Mouse (Mus musculus): ENCODE results near the gene 4930524B15Rik. TPM values are rescaled to one million over a fixed set of nuclear protein-coding genes. Genes with fewer than 3 reads are reported as not detected.
"Not testable (repeated sequence)": the region's sequence is repeated elsewhere in the genome, so short reads cannot be mapped to it uniquely, and the experiment has no call there.

4930524B15Rik gene
- polyA plus RNA-seq, 1 experiment: not detected

DNA sequence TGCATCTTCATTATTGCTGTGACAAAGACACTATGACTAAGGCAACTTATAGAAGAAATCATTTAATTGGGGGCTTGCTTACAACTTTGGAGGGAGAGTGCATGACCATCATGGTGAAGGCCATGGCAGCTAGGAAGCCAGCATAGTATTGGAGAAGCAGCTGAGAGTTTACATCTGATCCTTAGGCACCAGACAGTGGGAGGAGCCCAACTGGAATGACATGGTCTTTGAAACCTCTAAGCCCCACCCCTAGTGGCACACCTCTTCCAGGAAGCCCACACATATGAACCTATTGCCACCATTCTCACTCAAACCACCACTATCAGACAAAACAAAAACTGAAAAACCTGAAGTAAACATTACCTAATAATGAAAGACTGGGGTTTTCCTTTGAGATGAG is 5.3 kb upstream of the 4930524B15Rik start:
- Histone ChIP-seq H3K79me3 (ENCODE audit: low read depth) (no peaks in the 10 kb centered on the region), H3K4me3 (ENCODE audit: insufficient read depth, poor library complexity, severe bottlenecking) (no peak overlapping the region), H3K27me3 (ENCODE audit: control insufficient read depth, insufficient read depth, insufficient read length) (no peaks in the 10 kb centered on the region), H3ac (ENCODE audit: control insufficient read depth, insufficient read length, low read depth) (no peak overlapping the region), H3K79me2 (ENCODE audit: control insufficient read depth, insufficient read depth) (no peaks in the 10 kb centered on the region), H3K36me3 (ENCODE audit: control insufficient read depth, insufficient read depth) (no peaks in the 10 kb centered on the region)
- TF ChIP-seq FOSL1 (IDR thresholded peaks at IDR 0.05; ENCODE audit: insufficient read depth, low read length, poor library complexity, severe bottlenecking): no peak
- TF ChIP-seq CTCF (IDR thresholded peaks at IDR 0.05; ENCODE audit: control insufficient read depth, insufficient read depth, insufficient read length): no peak
- TF ChIP-seq MYOD1 (IDR thresholded peaks at IDR 0.05; ENCODE audit: control insufficient read depth, insufficient read length, low read depth): no peak
- no peak for TF ChIP-seq USF1 (IDR thresholded peaks at IDR 0.05; ENCODE audit: low read depth)
- no peak for TF ChIP-seq CEBPB (IDR thresholded peaks at IDR 0.05; ENCODE audit: low read depth)
- TF ChIP-seq MYOG (IDR thresholded peaks at IDR 0.05; ENCODE audit: control insufficient read depth, extremely low read depth, insufficient read length): no peak
- TF ChIP-seq MAX (IDR thresholded peaks at IDR 0.05): no peak

DNA sequence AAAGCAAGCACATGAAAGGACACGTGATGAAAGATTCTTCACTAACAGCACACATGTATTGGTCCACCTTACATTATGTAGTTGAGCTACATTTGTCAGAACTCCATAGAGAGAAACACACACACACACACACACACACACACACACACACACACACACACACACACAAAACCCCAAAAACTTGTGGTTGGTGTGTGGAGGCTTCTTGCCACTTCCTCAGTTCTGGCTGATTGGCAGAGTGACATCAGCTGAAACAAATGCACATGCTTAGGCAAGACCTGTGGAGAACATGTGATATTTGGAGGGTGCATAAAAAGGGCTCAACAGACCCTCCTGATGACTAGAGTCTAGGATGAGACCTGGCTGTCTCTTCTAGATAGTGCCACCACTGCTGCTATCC is 1.4 kb upstream of the 4930524B15Rik start:
- Histone ChIP-seq H3K27me3 (ENCODE audit: control insufficient read depth, insufficient read depth, insufficient read length) (no peaks in the 10 kb centered on the region), H3K4me3 (ENCODE audit: insufficient read depth, poor library complexity, severe bottlenecking) (no peak overlapping the region), H3ac (ENCODE audit: control insufficient read depth, insufficient read length, low read depth) (no peak overlapping the region), H3K36me3 (ENCODE audit: control insufficient read depth, insufficient read depth) (no peaks in the 10 kb centered on the region), H3K79me2 (ENCODE audit: control insufficient read depth, insufficient read depth) (no peaks in the 10 kb centered on the region), H3K79me3 (ENCODE audit: low read depth) (no peaks in the 10 kb centered on the region)
- TF ChIP-seq CEBPB (IDR thresholded peaks at IDR 0.05; ENCODE audit: low read depth) (no peak), USF1 (IDR thresholded peaks at IDR 0.05; ENCODE audit: low read depth) (no peak), MYOG (IDR thresholded peaks at IDR 0.05; ENCODE audit: control insufficient read depth, extremely low read depth, insufficient read length) (no peak), FOSL1 (IDR thresholded peaks at IDR 0.05; ENCODE audit: insufficient read depth, low read length, poor library complexity, severe bottlenecking) (no peak), MAX (IDR thresholded peaks at IDR 0.05) (no peak), MYOD1 (IDR thresholded peaks at IDR 0.05; ENCODE audit: control insufficient read depth, insufficient read length, low read depth) (no peak), CTCF (IDR thresholded peaks at IDR 0.05; ENCODE audit: control insufficient read depth, insufficient read depth, insufficient read length) (no peak)

DNA sequence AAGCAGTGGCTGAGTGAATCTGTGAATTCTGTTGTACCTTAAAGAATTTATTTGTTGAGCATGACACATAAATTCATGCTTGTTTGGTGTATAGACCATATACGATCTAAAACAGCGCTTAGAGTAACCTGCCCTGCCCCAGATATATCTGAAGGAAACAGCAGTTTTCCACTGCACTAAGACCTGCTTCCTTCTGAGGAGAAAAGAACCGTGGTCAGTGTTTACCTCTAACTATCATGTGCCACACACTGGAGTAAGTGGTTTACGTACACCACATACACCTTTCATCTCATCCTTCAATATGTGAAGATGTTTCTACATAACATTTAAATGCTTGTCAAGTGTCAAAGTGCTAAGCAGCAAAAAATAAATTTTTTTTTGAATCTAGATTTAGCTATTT is 8.7 kb downstream of the 4930524B15Rik start:
- TF ChIP-seq MYOD1 (IDR thresholded peaks at IDR 0.05; ENCODE audit: control insufficient read depth, insufficient read length, low read depth): no peak
- TF ChIP-seq CTCF (IDR thresholded peaks at IDR 0.05; ENCODE audit: control insufficient read depth, insufficient read depth, insufficient read length): no peak
- no peak for TF ChIP-seq FOSL1 (IDR thresholded peaks at IDR 0.05; ENCODE audit: insufficient read depth, low read length, poor library complexity, severe bottlenecking)
- TF ChIP-seq MYOG (IDR thresholded peaks at IDR 0.05; ENCODE audit: control insufficient read depth, extremely low read depth, insufficient read length): no peak
- no peak for TF ChIP-seq MAX (IDR thresholded peaks at IDR 0.05)
- no peak for TF ChIP-seq CEBPB (IDR thresholded peaks at IDR 0.05; ENCODE audit: low read depth)
- TF ChIP-seq USF1 (IDR thresholded peaks at IDR 0.05; ENCODE audit: low read depth): no peak
- H3K27me3 ChIP-seq (ENCODE audit: control insufficient read depth, insufficient read depth, insufficient read length): no peaks in the 10 kb centered on the region
- H3K36me3 ChIP-seq (ENCODE audit: control insufficient read depth, insufficient read depth): no peaks in the 10 kb centered on the region
- no peaks in the 10 kb centered on the region for H3K79me2 ChIP-seq (ENCODE audit: control insufficient read depth, insufficient read depth)
- H3K79me3 ChIP-seq (ENCODE audit: low read depth): no peaks in the 10 kb centered on the region
- no peak overlapping the region for H3ac ChIP-seq (ENCODE audit: control insufficient read depth, insufficient read length, low read depth)
- no peak overlapping the region for H3K4me3 ChIP-seq (ENCODE audit: insufficient read depth, poor library complexity, severe bottlenecking)

DNA sequence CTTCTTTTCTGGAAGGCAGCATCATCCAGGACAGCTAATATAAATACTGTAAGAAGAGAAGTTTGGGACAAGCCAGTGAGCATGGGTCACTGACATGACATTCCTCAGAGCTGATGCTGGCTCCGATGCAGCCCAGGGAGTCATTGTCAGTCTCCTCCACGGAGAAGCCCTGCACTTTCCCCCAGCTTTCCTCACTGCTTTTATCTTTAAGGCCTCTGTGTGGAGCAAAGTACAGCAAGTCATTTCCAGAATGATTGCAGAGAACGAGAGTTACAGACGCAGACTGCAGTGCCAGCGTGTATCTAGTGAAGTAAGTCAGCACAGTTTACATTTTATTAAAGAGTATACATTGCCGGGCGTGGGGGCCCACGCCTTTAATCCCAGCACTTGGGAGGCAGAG is 9.4 kb downstream of the 4930524B15Rik start:
- H3K36me3 ChIP-seq (ENCODE audit: control insufficient read depth, insufficient read depth): no peaks in the 10 kb centered on the region
- H3K4me3 ChIP-seq (ENCODE audit: insufficient read depth, poor library complexity, severe bottlenecking): no peak overlapping the region
- no peak overlapping the region for H3ac ChIP-seq (ENCODE audit: control insufficient read depth, insufficient read length, low read depth)
- TF ChIP-seq CTCF (IDR thresholded peaks at IDR 0.05; ENCODE audit: control insufficient read depth, insufficient read depth, insufficient read length): no peak
- TF ChIP-seq CEBPB (IDR thresholded peaks at IDR 0.05; ENCODE audit: low read depth): no peak
- no peak for TF ChIP-seq FOSL1 (IDR thresholded peaks at IDR 0.05; ENCODE audit: insufficient read depth, low read length, poor library complexity, severe bottlenecking)
- no peak for TF ChIP-seq MAX (IDR thresholded peaks at IDR 0.05)
- TF ChIP-seq MYOG (IDR thresholded peaks at IDR 0.05; ENCODE audit: control insufficient read depth, extremely low read depth, insufficient read length): no peak
- TF ChIP-seq MYOD1 (IDR thresholded peaks at IDR 0.05; ENCODE audit: control insufficient read depth, insufficient read length, low read depth): no peak
- TF ChIP-seq USF1 (IDR thresholded peaks at IDR 0.05; ENCODE audit: low read depth): no peak
- no peaks in the 10 kb centered on the region for H3K79me3 ChIP-seq (ENCODE audit: low read depth)
- no peaks in the 10 kb centered on the region for H3K79me2 ChIP-seq (ENCODE audit: control insufficient read depth, insufficient read depth)
- no peaks in the 10 kb centered on the region for H3K27me3 ChIP-seq (ENCODE audit: control insufficient read depth, insufficient read depth, insufficient read length)

DNA sequence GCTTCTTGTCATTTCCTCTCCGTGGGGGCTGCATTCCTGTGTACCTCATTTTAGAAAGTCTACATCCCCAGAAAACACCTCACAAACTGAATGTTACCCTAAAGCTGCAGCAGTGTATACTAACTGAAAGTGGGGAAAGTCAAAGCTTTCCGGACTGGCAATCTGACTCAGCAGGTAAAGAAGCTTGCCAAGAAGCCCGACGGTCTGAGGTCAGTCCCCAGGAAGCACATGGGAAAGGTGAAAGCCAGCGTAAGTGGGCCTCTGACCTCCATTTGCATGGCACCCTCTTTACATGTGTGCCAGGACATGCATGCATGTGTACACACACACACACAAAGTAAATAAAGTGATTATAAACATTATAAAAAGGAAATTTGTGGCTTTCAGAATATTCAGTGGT is 10.3 kb downstream of the 4930524B15Rik start:
- TF ChIP-seq MYOD1 (IDR thresholded peaks at IDR 0.05; ENCODE audit: control insufficient read depth, insufficient read length, low read depth): no peak
- H3K79me2 ChIP-seq (ENCODE audit: control insufficient read depth, insufficient read depth): no peaks in the 10 kb centered on the region
- no peaks in the 10 kb centered on the region for H3K27me3 ChIP-seq (ENCODE audit: control insufficient read depth, insufficient read depth, insufficient read length)
- H3ac ChIP-seq (ENCODE audit: control insufficient read depth, insufficient read length, low read depth): no peak overlapping the region
- no peaks in the 10 kb centered on the region for H3K36me3 ChIP-seq (ENCODE audit: control insufficient read depth, insufficient read depth)
- no peak overlapping the region for H3K4me3 ChIP-seq (ENCODE audit: insufficient read depth, poor library complexity, severe bottlenecking)
- H3K79me3 ChIP-seq (ENCODE audit: low read depth): no peaks in the 10 kb centered on the region

DNA sequence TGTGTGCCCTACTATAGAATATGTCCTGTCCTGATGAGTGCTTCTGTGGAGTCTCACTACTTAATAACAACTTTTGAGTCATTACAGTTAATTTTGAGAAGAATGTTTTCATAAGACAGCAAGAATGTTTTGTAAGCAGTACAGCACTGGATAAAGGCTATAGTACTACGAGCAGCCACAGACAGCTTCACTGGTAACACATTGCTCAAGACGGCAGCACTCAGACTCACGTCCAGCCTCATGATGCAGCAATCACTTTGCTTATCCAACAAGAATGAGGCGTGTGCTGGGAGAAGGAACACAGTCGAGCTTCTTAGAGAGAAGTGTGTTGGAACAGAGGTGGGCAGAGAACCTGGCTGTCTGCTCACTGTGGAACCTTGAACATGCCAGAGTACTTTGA is 10.7 kb downstream of the 4930524B15Rik start:
- Histone ChIP-seq H3K27me3 (ENCODE audit: control insufficient read depth, insufficient read depth, insufficient read length) (no peaks in the 10 kb centered on the region), H3K36me3 (ENCODE audit: control insufficient read depth, insufficient read depth) (no peaks in the 10 kb centered on the region), H3ac (ENCODE audit: control insufficient read depth, insufficient read length, low read depth) (no peak overlapping the region), H3K79me3 (ENCODE audit: low read depth) (no peaks in the 10 kb centered on the region), H3K79me2 (ENCODE audit: control insufficient read depth, insufficient read depth) (no peaks in the 10 kb centered on the region), H3K4me3 (ENCODE audit: insufficient read depth, poor library complexity, severe bottlenecking) (no peak overlapping the region)
- TF ChIP-seq FOSL1 (IDR thresholded peaks at IDR 0.05; ENCODE audit: insufficient read depth, low read length, poor library complexity, severe bottlenecking): no peak

- H3ac ChIP-seq (ENCODE audit: control insufficient read depth, insufficient read length, low read depth); H3K79me3 ChIP-seq (ENCODE audit: low read depth); H3K27me3 ChIP-seq (ENCODE audit: control insufficient read depth, insufficient read depth, insufficient read length); H3K79me2 ChIP-seq (ENCODE audit: control insufficient read depth, insufficient read depth); H3K4me3 ChIP-seq (ENCODE audit: insufficient read depth, poor library complexity, severe bottlenecking); H3K36me3 ChIP-seq (ENCODE audit: control insufficient read depth, insufficient read depth): not testable (repeated sequence)
Observed at GRCm38 (mm10) chr11:31980089-31980488, 14.7 kb downstream of the 4930524B15Rik start.

All from C2C12 (cell line).